Mouse (Mus musculus) liver, embryonic 14.5 days (tissue): ENCODE measurements around the gene Setd7. TPM values are rescaled to one million over a fixed set of nuclear protein-coding genes. Genes with fewer than 3 reads are reported as not detected.

Experiments
- ATAC-seq: fragments of 200-750 bp; cut with Nextera tagmentation; 2 replicates; pipeline ENCODE4 v1.8.0; 2017; ENCODE audit warnings: moderate number of reproducible peaks, mild to moderate bottlenecking, moderate library complexity; ENCODE audit not compliant: insufficient read depth
- DNase-seq, 3 experiments: peaks; one replicate each; pipeline ENCODE4 v3.0.0-alpha.2; 2012 to 2013; ENCODE audit warnings: low read depth in 3 of 3, low spot score in 3 of 3
- H3K27ac ChIP-seq: fragments of 300-500 bp; sonication (generic); 2 replicates; pipeline ENCODE4 v1.5.1; 2014; ENCODE audit warnings: moderate library complexity, mild to moderate bottlenecking, control low read depth, inconsistent platforms
- H3K27me3 ChIP-seq: fragments of 300-500 bp; sonication (generic); 2 replicates; pipeline ENCODE4 v1.6.1; 2014; ENCODE audit warnings: mild to moderate bottlenecking, low read length, moderate library complexity; ENCODE audit not compliant: control insufficient read depth, insufficient read depth
- H3K36me3 ChIP-seq: fragments of 300-500 bp; sonication (generic); replicated peaks from 2 replicates; pipeline ENCODE4 v1.6.1; 2014; ENCODE audit warnings: low read depth; ENCODE audit not compliant: control insufficient read depth, insufficient read depth
- H3K4me1 ChIP-seq, 2 experiments: fragments of 200-500 bp in 1 of 2; fragments of 300-500 bp in 1 of 2; sonication (generic) in 1 of 2; replicated peaks; 2 replicates each; pipeline ENCODE4 v1.6.1; 2012 to 2014; ENCODE audit warnings: antibody characterized with exemption in 1 of 2, inconsistent platforms in 1 of 2, low read length in 1 of 2; ENCODE audit not compliant: control insufficient read depth in 2 of 2, insufficient read depth in 2 of 2
- H3K4me2 ChIP-seq: fragments of 300-500 bp; sonication (generic); 2 replicates; pipeline ENCODE4 v1.6.1; 2014; ENCODE audit warnings: low read depth, mild to moderate bottlenecking, control low read depth, moderate library complexity
- H3K4me3 ChIP-seq, 2 experiments: fragments of 200-500 bp in 1 of 2; fragments of 300-500 bp in 1 of 2; sonication (generic) in 1 of 2; 2 replicates each; pipeline ENCODE4 v1.5.1; 2012 to 2014; ENCODE audit warnings: low read depth in 2 of 2, low read length in 2 of 2, mild to moderate bottlenecking in 2 of 2, control low read depth in 1 of 2, inconsistent platforms in 1 of 2, moderate library complexity in 1 of 2; ENCODE audit not compliant: insufficient read depth in 1 of 2
- H3K9ac ChIP-seq: fragments of 300-500 bp; sonication (generic); replicated peaks from 2 replicates; pipeline ENCODE4 v1.6.1; 2014; ENCODE audit warnings: mild to moderate bottlenecking, control low read depth, moderate library complexity
- H3K9me3 ChIP-seq: fragments of 300-500 bp; sonication (generic); 2 replicates; pipeline ENCODE4 v1.6.1; 2016; ENCODE audit warnings: low read length, mixed read lengths; ENCODE audit not compliant: control insufficient read depth
- CTCF ChIP-seq: IDR thresholded peaks from 2 replicates; pipeline ENCODE4 v1.5.1; 2016; ENCODE audit warnings: antibody characterized with exemption, low read depth, control low read depth
- EP300 ChIP-seq: IDR thresholded peaks from 2 replicates; pipeline ENCODE4 v1.6.1; 2016; ENCODE audit warnings: antibody characterized with exemption, low read depth
- WGBS: fragments of 180-500 bp; shearing (Covaris S2); extraction: QIAGEN DNeasy Blood & Tissue Kit; methylation state at CpG from one replicate; pipeline ENCODE4 v1.1.7; 2014; ENCODE audit not compliant: insufficient replicate concordance; 5-methylcytosine and 5-hydroxymethylcytosine counted together
- polyA plus RNA-seq, 2 experiments: library from polyadenylated mRNA; depleted of rRNA in 1 of 2; stranded (reverse) in 1 of 2; unstranded in 1 of 2; fragments of >200 nt; fragmentation: Nextera tagmentation in 1 of 2; extraction: Ambion mirVana in 1 of 2; gene quantifications; 2 replicates each; pipeline versions ENCODE4 v1.2.1 to v1.2.3; 2012 to 2014

Setd7 gene
- polyA plus RNA-seq, 2 experiments: 1.0 to 1.8 TPM

DNA sequence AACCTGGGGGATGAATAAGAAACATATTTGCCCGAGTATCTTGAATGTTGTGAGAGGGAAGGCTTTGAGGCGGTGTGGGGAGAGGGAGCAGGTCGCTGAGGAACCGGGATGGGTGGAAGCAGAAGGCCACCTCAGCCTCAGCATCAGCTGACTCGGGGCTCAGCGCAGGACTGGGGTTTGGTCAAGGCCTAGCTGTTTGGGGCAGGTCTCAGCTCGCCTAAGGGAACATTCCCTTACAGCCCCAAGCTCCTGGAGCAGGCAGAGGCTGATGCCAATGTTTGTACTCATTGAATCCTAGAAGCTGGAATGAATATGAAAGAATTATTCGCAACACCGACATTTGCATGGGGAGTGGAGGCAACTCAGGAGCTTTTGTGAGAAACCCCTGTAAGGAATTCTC, 13.2 kb upstream of the Setd7 start:
- H3K27ac ChIP-seq: no peak overlapping the region
- H3K4me1 ChIP-seq: no peaks in the 10 kb centered on the region
- TF ChIP-seq EP300: no peak
- TF ChIP-seq CTCF: no peak
- H3K9me3 ChIP-seq: no peaks in the 10 kb centered on the region
- no peak overlapping the region for H3K9ac ChIP-seq
- H3K4me3 ChIP-seq: no peak overlapping the region
- H3K4me2 ChIP-seq: no peak overlapping the region
- H3K36me3 ChIP-seq: no peaks in the 10 kb centered on the region
- no peaks in the 10 kb centered on the region for H3K27me3 ChIP-seq
- ATAC-seq (no peak), DNase-seq (no peak)
- WGBS: 71% methylated on average over 9 of the region's 9 CpGs

DNA sequence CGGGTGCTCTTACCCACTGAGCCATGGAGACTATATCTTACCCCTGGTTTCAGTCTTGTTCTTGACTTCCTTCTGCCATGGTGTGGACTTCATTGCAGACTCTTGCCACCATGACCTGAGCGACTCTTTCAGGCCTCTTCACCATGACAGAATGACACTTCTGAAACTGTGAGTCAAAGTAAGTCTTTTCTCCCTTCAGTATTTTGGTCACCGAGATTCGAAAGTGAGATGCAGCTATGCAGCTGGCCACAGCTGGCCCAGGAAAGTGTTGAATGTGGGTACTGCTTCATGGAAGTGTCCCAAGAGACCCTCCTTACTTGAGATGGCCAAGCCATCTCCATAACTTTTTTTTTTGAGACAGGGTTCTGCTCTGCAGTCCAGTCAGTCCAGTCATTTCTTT, 9.5 kb upstream of the Setd7 start:
- H3K4me2 ChIP-seq: no peak overlapping the region
- TF ChIP-seq EP300: no peak
- TF ChIP-seq CTCF: no peak
- no peaks in the 10 kb centered on the region for H3K4me1 ChIP-seq
- no peak for DNase-seq
- no peaks in the 10 kb centered on the region for H3K36me3 ChIP-seq
- ATAC-seq: no peak
- no peaks in the 10 kb centered on the region for H3K9me3 ChIP-seq
- no peaks in the 10 kb centered on the region for H3K27me3 ChIP-seq
- H3K4me3 ChIP-seq: no peak overlapping the region
- WGBS: 66% methylated on average over 4 of the region's 4 CpGs
- H3K9ac ChIP-seq: no peak overlapping the region
- no peak overlapping the region for H3K27ac ChIP-seq

DNA sequence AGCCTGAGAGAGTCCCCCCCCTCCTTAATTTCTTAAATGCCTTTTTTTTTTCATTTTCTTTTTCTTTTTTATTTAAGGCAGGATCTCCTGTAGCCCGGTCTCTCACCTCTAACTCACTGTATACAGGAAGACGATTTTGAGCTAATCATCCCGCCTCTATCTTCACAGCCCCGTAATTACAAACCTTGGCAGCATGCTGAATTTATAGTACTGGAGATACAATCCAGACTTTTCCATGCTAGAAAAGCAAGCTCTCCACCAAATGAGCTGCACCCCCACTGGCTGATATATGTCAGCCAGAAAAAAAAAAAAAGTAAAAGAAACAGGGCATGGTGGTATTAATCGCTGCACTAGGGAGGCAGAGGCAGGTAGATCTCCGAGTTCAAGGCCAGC, 1.3 kb upstream of the Setd7 start:
- no peaks in the 10 kb centered on the region for H3K9me3 ChIP-seq
- H3K36me3 ChIP-seq: no peaks in the 10 kb centered on the region
- no peak for DNase-seq
- H3K27me3 ChIP-seq: peaks cover 10% of the 10 kb centered on the region; the same call in 1 of the 2 replicates
- H3K4me1 ChIP-seq: no peaks in the 10 kb centered on the region; a peak in 1 of 4 replicates
- no peak for ATAC-seq
- TF ChIP-seq EP300 (no peak), CTCF (no peak)
- H3K9ac ChIP-seq: no peak overlapping the region
- no peak overlapping the region for H3K27ac ChIP-seq
- WGBS: 63% methylated on average over 6 of the region's 6 CpGs
- no peak overlapping the region for H3K4me3 ChIP-seq
- H3K4me2 ChIP-seq: no peak overlapping the region

DNA sequence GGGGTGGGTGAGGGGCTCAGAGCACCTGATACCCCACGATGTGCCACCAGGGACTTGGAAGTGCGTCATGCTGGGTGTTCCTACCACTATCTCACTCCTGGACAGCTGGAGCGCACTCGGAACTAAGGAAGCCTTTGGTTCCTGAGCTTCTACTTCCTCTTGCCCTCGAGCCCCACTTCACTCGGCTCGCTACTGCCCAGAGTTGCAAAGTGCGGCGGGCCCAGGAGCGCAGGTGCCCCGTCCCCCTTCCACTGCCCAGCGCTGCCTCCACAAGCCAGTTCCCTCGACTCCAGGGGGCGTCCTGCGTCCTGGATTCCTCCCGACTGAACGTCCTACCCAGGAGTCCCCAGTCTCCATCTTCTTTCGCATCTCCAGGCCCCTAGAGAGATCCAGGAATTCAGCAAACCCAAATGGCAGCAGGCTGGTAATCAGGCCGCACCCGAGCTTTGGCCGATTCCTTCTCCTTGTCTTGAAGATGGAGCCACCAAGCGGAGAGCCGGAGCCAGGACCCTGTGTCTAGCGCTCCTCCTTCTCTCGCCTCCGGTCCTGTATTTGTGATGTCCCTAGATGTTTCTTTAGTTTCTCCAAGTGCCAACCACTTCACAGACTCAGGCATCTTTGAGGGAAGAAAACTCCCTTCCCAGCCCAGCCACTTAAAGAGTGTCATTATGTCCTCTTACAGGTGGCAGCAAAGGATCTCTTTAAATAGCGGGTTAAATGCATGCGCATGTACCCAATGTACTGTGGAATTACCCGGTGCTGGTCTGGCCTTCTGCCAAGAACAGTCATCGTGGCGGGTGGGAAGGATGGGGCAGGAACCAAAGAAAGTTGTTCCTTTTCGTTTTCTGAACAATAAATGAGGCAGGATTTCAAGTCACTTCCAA, 672 bp upstream of the Setd7 start:
- Histone ChIP-seq H3K27ac (no peak overlapping the region), H3K4me2 (peak overlapping the region; percentile 90), H3K36me3 (no peaks in the 10 kb centered on the region), H3K27me3 (peaks cover 10% of the 10 kb centered on the region; the same call in 1 of the 2 replicates), H3K9ac (peak overlapping the region; percentile 76), H3K9me3 (no peaks in the 10 kb centered on the region), H3K4me3 (peak overlapping the region; percentile 54 to 78), H3K4me1 (no peaks in the 10 kb centered on the region; a peak in 1 of 4 replicates)
- DNase-seq (peak in 1 of 3 experiments; percentile 38), ATAC-seq (peak; percentile 34)
- TF ChIP-seq EP300: no peak
- peak; percentile 62 for TF ChIP-seq CTCF
- 6% methylated on average over 32 of the region's 32 CpGs for WGBS

DNA sequence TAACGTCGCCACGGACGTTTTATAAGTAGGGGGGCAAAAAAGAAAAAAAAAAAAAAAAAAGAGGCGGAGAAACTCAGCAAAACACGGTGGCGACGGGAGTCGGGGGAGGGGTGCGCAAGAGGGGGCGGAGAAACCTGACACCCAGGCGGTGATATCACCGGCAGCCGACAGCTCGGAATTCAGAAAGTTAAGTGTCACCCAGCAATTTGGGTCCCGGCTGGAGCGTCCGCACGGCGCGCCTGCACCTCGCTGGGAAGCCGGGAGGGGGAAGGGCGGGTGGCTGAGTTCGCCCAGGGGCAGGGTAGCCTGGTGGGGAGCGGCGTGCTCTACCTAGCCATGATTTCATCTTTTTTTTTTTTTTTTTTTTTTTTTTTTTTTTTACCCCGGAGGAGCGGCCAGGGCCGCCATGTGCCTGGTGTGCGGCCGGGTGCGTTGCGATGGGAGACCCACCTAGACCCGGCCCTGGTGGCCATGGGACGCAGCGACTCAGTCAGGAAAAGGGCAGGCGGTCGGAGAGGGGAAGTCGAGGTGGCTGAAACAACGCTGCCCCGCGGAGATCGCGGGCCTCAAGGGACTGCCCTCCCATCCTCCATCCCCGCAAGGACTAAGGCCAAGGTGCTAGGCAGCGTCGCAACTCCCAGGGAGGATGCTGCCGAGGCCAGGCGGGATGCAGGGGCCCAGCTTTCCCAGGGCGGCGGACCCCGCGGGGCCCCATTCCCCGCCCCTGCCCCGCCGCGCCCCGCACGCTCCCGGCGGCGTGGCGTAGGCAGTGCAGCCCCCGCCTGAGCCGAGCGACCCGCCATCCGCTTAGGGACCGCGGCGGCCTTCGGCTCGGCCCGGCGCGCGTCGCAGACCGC, 857 bp downstream of the Setd7 start:
- DNase-seq: peak; percentile 56 to 68 (median 64)
- TF ChIP-seq CTCF (peak; percentile 43), EP300 (no peak)
- Histone ChIP-seq H3K36me3 (no peaks in the 10 kb centered on the region), H3K9me3 (no peaks in the 10 kb centered on the region), H3K4me1 (no peaks in the 10 kb centered on the region; a peak in 1 of 4 replicates), H3K27ac (peak overlapping the region; percentile 21; the same call in 1 of the 2 replicates), H3K4me2 (peak overlapping the region; percentile 90), H3K27me3 (peaks cover 10% of the 10 kb centered on the region; the same call in 1 of the 2 replicates), H3K4me3 (peak overlapping the region; percentile 54 to 78), H3K9ac (peak overlapping the region; percentile 76)
- peak; percentile 66 for ATAC-seq
- WGBS: under 1% methylated on average over 80 of the region's 80 CpGs
